Mouse (Mus musculus): ENCODE data around the gene Hesx1. TPM values are rescaled to one million over a fixed set of nuclear protein-coding genes. Genes with fewer than 3 reads are reported as not detected.

Hesx1 gene
- polyA plus RNA-seq, 1 experiment: 0.16 TPM

- Histone ChIP-seq H3K4me3 (replicated peaks) (no peak overlapping the region), H3K27me3 (replicated peaks) (peaks cover 5% of the 10 kb centered on the region), H3K36me3 (replicated peaks; ENCODE audit: low read length) (no peaks in the 10 kb centered on the region), H3K9me3 (no peaks in the 10 kb centered on the region), H3K4me1 (peaks cover 28% of the 10 kb centered on the region)
- TF ChIP-seq FLI1 (IDR thresholded peaks at IDR 0.05; ENCODE audit: low read length) (no peak), GATA1 (IDR thresholded peaks at IDR 0.05; ENCODE audit: borderline replicate concordance, low read length) (no peak)
These were observed 10.7 kb downstream of the Hesx1 start for GRCm38 (mm10) chr14:27004906-27005305.

GRCm38 (mm10) chr14:27005937-27006336, 11.7 kb downstream of the Hesx1 start:
- Histone ChIP-seq H3K4me1 (peaks cover 22% of the 10 kb centered on the region), H3K27me3 (replicated peaks) (peaks cover 2% of the 10 kb centered on the region), H3K4me3 (replicated peaks) (no peak overlapping the region), H3K9me3 (no peaks in the 10 kb centered on the region), H3K36me3 (replicated peaks; ENCODE audit: low read length) (no peaks in the 10 kb centered on the region)
- TF ChIP-seq FLI1 (IDR thresholded peaks at IDR 0.05; ENCODE audit: low read length) (no peak), GATA1 (IDR thresholded peaks at IDR 0.05; ENCODE audit: borderline replicate concordance, low read length) (no peak)

GRCm38 (mm10) chr14:27011561-27011960, 17.3 kb downstream of the Hesx1 start:
- Histone ChIP-seq H3K9me3 (no peaks in the 10 kb centered on the region), H3K27me3 (replicated peaks) (peaks cover 2% of the 10 kb centered on the region)

GRCm38 (mm10) chr14:27013658-27014057, 19.4 kb downstream of the Hesx1 start:
- no peak overlapping the region for H3K4me3 ChIP-seq (replicated peaks)
- no peaks in the 10 kb centered on the region for H3K27me3 ChIP-seq (replicated peaks)
- TF ChIP-seq FLI1 (IDR thresholded peaks at IDR 0.05; ENCODE audit: low read length) (no peak), GATA1 (IDR thresholded peaks at IDR 0.05; ENCODE audit: borderline replicate concordance, low read length) (no peak)

More at GRCm38 (mm10) chr14:27011561-27011960, 17.3 kb downstream of the Hesx1 start:
- Histone ChIP-seq H3K4me3 (replicated peaks) (no peak overlapping the region), H3K4me1 (peaks cover 7% of the 10 kb centered on the region; the same call in 1 of the 2 replicates), H3K36me3 (replicated peaks; ENCODE audit: low read length) (no peaks in the 10 kb centered on the region)
- TF ChIP-seq FLI1 (IDR thresholded peaks at IDR 0.05; ENCODE audit: low read length) (no peak), GATA1 (IDR thresholded peaks at IDR 0.05; ENCODE audit: borderline replicate concordance, low read length) (no peak)

GRCm38 (mm10) chr14:27017936-27018335, 23.7 kb downstream of the Hesx1 start:
- H3K4me3 ChIP-seq (replicated peaks): no peak overlapping the region
- no peaks in the 10 kb centered on the region; the same call in 1 of the 2 replicates for H3K4me1 ChIP-seq
- no peaks in the 10 kb centered on the region for H3K36me3 ChIP-seq (replicated peaks; ENCODE audit: low read length)
- H3K9me3 ChIP-seq: 0 out of 2 replicates have a peak, but pooled peaks cover 2% of the 10 kb centered on the region
- no peak for TF ChIP-seq GATA1 (IDR thresholded peaks at IDR 0.05; ENCODE audit: borderline replicate concordance, low read length)
- TF ChIP-seq FLI1 (IDR thresholded peaks at IDR 0.05; ENCODE audit: low read length): no peak
- peaks cover 5% of the 10 kb centered on the region for H3K27me3 ChIP-seq (replicated peaks)

More at GRCm38 (mm10) chr14:27013658-27014057, 19.4 kb downstream of the Hesx1 start:
- H3K36me3 ChIP-seq (replicated peaks; ENCODE audit: low read length): no peaks in the 10 kb centered on the region
- no peaks in the 10 kb centered on the region for H3K9me3 ChIP-seq
- no peaks in the 10 kb centered on the region; the same call in 1 of the 2 replicates for H3K4me1 ChIP-seq

GRCm38 (mm10) chr14:27019850-27020249, 25.6 kb downstream of the Hesx1 start:
- no peak for TF ChIP-seq GATA1 (IDR thresholded peaks at IDR 0.05; ENCODE audit: borderline replicate concordance, low read length)
- no peak for TF ChIP-seq FLI1 (IDR thresholded peaks at IDR 0.05; ENCODE audit: low read length)
- no peaks in the 10 kb centered on the region for H3K36me3 ChIP-seq (replicated peaks; ENCODE audit: low read length)
- H3K27me3 ChIP-seq (replicated peaks): peaks cover 5% of the 10 kb centered on the region
- H3K4me3 ChIP-seq (replicated peaks): no peak overlapping the region
- H3K4me1 ChIP-seq: peaks cover 10% of the 10 kb centered on the region
- H3K9me3 ChIP-seq: 0 out of 2 replicates have a peak, but pooled peaks cover 2% of the 10 kb centered on the region

GRCm38 (mm10) chr14:27022876-27023275, 28.7 kb downstream of the Hesx1 start:
- TF ChIP-seq GATA1 (IDR thresholded peaks at IDR 0.05; ENCODE audit: borderline replicate concordance, low read length): no peak
- no peak for TF ChIP-seq FLI1 (IDR thresholded peaks at IDR 0.05; ENCODE audit: low read length)
- no peak overlapping the region for H3K4me3 ChIP-seq (replicated peaks)
- 0 out of 2 replicates have a peak, but pooled peaks cover 2% of the 10 kb centered on the region for H3K9me3 ChIP-seq
- peaks cover 20% of the 10 kb centered on the region for H3K4me1 ChIP-seq
- peaks cover 13% of the 10 kb centered on the region for H3K27me3 ChIP-seq (replicated peaks)
- H3K36me3 ChIP-seq (replicated peaks; ENCODE audit: low read length): no peaks in the 10 kb centered on the region

GRCm38 (mm10) chr14:27024664-27025063, 30.4 kb downstream of the Hesx1 start:
- Histone ChIP-seq H3K27me3 (replicated peaks) (peaks cover 17% of the 10 kb centered on the region), H3K9me3 (0 out of 2 replicates have a peak, but pooled peaks cover 2% of the 10 kb centered on the region), H3K4me3 (replicated peaks) (no peak overlapping the region), H3K4me1 (peaks cover 26% of the 10 kb centered on the region), H3K36me3 (replicated peaks; ENCODE audit: low read length) (no peaks in the 10 kb centered on the region)
- TF ChIP-seq GATA1 (IDR thresholded peaks at IDR 0.05; ENCODE audit: borderline replicate concordance, low read length) (no peak; the same call in 2 of the 3 replicates), FLI1 (IDR thresholded peaks at IDR 0.05; ENCODE audit: low read length) (no peak)

GRCm38 (mm10) chr14:27029771-27030173, 35.6 kb downstream of the Hesx1 start:
- TF ChIP-seq FLI1 (IDR thresholded peaks at IDR 0.05; ENCODE audit: low read length) (no peak), GATA1 (IDR thresholded peaks at IDR 0.05; ENCODE audit: borderline replicate concordance, low read length) (no peak)
- Histone ChIP-seq H3K4me1 (peaks cover 21% of the 10 kb centered on the region), H3K36me3 (replicated peaks; ENCODE audit: low read length) (no peaks in the 10 kb centered on the region), H3K27me3 (replicated peaks) (peaks cover 24% of the 10 kb centered on the region), H3K9me3 (no peaks in the 10 kb centered on the region), H3K4me3 (replicated peaks) (no peak overlapping the region)

- Histone ChIP-seq H3K9me3 (peaks cover 8% of the 10 kb centered on the region; the same call in 1 of the 2 replicates), H3K4me3 (replicated peaks) (no peak overlapping the region), H3K36me3 (replicated peaks; ENCODE audit: low read length) (no peaks in the 10 kb centered on the region), H3K27me3 (replicated peaks) (peaks cover 33% of the 10 kb centered on the region), H3K4me1 (peaks cover 18% of the 10 kb centered on the region)
- TF ChIP-seq GATA1 (IDR thresholded peaks at IDR 0.05; ENCODE audit: borderline replicate concordance, low read length) (no peak), FLI1 (IDR thresholded peaks at IDR 0.05; ENCODE audit: low read length) (no peak)
These were observed 36.9 kb downstream of the Hesx1 start for GRCm38 (mm10) chr14:27031142-27031541.

Measured in megakaryocyte, embryonic 14.5 days (primary cell).